Mouse (Mus musculus) ES-E14 (cell line): Measurements from ENCODE around the gene Loxl1.

ENCODE experiments used
- CHD2 ChIP-seq: IDR thresholded peaks from 2 replicates; pipeline ENCODE4 v1.6.1; 2014; ENCODE audit warnings: mild to moderate bottlenecking, low read depth, low read length, inconsistent platforms
- HCFC1 ChIP-seq: IDR thresholded peaks from 2 replicates; pipeline ENCODE4 v1.6.1; 2012; ENCODE audit warnings: low read length, inconsistent platforms, borderline replicate concordance; ENCODE audit not compliant: insufficient read depth
- MAFK ChIP-seq: IDR thresholded peaks from 2 replicates; pipeline ENCODE4 v1.6.1; 2014; ENCODE audit warnings: mild to moderate bottlenecking, low read depth, low read length, inconsistent platforms; ENCODE audit not compliant: insufficient read depth
- ZC3H11A ChIP-seq: IDR thresholded peaks from 2 replicates; pipeline ENCODE4 v1.6.1; 2012; ENCODE audit warnings: low read depth, mild to moderate bottlenecking, inconsistent platforms, low read length, borderline replicate concordance

DNA sequence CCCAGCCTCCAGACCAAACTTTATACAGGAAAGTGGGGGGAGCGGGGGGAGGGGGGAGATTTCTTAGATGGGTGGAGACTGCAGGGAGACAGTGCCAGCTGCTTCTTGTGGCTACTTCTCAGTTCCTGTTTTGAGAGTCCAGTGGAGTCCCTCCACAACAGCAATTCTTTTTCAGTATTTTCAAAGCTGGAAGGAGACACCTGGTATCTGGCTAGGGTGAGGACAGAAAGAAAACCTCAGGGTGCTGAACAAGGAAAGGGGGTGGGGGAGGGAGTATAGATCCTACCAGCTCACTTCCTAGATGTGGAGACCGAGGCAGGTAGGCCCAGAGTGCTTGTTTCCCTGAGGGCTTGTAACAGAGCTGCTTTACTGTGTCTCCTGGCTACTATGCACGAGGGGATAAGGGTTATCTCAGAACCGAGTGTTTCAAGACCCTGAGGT is 46.4 kb downstream of the Loxl1 start:
- TF ChIP-seq HCFC1 (no peak), ZC3H11A (no peak), MAFK (no peak), CHD2 (no peak)
